Mouse (Mus musculus) megakaryocyte progenitor cell, adult 5-6 weeks (primary cell): Measurements from ENCODE around the gene Ralgds. TPM values are rescaled to one million over a fixed set of nuclear protein-coding genes. Genes with fewer than 3 reads are reported as not detected.
"Not testable (repeated sequence)": the region's sequence is repeated elsewhere in the genome, so short reads cannot be mapped to it uniquely, and the experiment has no call there.

Source experiments
- ATAC-seq: replicated peaks from 2 replicates; pipeline ENCODE4 v1.8.0; 2016; ENCODE audit warnings: mild to moderate bottlenecking, moderate TSS enrichment, inconsistent platforms; ENCODE audit not compliant: poor library complexity
- total RNA-seq, 2 experiments: library from RNA; stranded (forward) in 1 of 2; stranded (reverse) in 1 of 2; fragments of 157-497, 149-512 nt in 1 of 2; fragments of 200-1000 nt in 1 of 2; gene quantifications; 2 replicates each; pipeline versions ENCODE4 v1.2.3 to v1.2.4; 2015 to 2017

The Ralgds gene
- total RNA-seq (2015) (3.4 and 7.4 TPM in 2 replicates), total RNA-seq (2017) (3.2 and 3.3 TPM in 2 replicates)

DNA sequence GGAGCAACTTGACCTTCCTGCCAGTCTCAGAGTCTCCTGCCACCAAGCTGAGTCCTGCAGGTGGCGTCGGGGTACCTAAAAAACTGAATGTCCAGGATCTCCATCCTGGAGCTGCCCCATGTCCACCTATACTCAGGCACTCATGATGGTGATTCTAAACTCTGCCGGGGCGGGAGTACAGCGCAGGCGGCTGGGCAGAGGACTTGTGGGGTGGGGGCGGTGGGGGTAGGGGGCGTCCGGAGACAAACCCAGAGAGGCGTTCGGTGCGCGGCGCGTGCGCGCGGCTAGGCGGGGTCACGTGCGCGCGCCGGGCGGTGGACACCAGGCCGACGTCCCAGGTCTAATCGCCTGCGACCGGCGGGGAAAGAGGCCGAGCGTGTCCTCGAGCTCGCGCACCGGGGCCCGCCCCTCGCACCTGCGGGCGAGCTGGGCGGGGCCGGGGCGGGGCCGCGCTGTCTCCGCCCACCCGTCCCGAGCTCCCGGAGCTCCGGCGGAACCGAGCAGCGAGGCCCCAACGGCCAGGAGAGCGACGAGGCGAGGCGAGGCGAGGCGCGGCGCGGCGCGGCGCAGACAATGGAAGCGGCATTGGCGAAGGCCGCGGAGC is at the start of gene Ralgds:
Gene Ralgds (plus strand): TSS at position 328 of the 604 bp plus-strand sequence.
- ATAC-seq: no peak

DNA sequence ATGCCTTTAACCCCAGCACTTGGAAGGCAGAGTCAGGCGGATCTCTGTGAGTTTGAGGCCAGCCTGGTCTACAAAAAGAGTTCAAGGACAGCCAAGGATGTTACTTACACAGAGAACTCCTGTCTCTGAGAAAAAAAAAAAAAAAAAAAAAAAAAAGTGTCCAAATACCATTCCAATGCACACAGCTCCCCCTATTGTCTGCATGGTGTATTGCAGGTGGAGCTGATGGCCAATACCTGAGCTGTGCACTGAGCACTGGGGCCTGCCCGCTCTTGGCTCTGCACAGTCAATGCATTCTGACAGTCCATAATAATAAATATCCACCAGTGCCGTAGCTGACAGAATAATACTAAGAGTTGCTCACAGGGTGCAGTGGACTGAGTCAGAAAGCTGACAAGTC is 49.0 kb upstream of the Ralgds start:
- peak; percentile 62 for ATAC-seq

DNA sequence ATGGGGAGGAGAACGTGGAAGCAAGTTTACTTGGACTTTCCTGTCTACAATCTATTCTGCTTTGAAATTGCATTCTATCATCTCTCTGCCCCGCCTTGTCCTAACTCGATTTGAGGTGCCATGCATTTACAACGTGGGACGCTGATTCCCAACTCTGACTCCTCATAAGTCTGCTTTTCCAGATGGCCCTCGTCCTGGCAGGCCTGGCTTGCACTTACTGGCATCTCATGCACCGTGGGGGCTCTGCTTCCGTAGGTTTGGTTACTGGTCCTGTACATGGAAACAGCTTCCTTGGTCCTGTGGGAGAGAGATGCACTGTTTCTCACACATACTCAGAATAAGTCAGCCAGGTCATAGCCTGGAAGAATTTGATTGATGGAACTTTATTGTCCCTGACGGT is 48.0 kb upstream of the Ralgds start:
- no peak for ATAC-seq

DNA sequence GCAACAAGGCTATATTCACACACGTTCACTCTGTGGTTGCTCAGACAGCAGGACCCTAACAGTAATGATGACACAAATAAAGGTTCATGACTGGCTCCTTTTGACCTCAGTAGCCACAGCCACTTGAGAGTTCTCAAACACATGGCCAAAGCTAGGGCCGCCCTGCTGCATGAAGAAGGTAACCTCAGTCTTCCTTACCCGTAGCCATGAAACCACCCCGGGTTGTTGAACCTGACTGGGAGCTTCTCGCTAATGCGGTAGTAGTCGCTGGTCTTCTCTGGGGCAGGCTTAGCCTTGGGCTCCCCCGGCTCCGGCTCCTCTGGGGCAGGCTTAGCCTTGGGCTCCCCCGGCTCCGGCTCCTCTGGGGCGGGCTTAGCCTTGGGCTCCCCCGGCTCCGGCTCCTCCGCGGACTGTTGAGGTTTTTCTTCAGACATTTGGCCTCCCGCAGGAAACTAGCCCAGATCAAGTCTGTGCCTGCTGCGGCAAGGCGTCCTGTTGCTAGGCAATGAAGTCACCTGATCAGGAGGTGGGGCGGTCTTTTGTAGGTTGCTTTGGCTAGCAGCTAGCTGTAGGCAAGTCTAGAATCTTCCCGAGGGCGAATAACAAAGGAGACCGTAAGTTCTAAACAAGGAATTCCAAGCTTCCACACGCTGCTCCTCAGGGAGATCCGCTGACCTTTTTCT is 46.9 kb upstream of the Ralgds start, which contains the start of gene 1700007K13Rik:
Gene 1700007K13Rik (minus strand): TSS at position 497 of the 683 bp plus-strand sequence.
- peak; percentile 58; the same call in 1 of the 2 replicates for ATAC-seq

DNA sequence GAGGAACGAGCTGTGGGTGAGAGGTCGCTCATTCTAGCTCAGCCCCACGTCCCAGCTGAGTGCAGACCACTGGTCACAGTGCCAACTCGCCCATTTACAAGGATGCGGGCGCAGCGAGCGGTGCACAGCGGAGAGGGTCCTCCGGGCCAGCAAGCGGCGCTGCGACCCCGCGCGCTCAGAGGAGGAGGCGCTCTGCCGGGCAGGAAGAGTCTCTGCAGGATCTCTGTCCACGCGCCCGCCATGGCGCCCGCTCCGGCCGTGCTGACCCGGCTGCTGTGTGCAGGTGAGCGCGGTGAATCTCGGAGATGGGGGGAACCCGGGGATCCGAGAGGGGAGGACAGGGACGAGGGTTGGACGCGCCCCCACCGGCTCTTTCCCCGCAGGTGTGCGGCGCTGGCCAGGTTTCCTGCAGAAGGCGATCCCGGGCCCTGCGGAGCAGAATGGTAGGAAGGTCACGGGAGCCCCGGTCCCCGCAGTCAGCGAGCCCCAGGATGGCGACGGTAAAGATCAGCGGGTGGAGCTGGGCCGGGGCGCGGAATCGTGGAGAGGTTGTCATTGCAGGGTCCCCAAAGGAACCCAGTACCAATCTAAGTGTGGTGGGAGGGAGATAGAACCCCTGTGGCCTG is 45.0 kb upstream of the Ralgds start, which contains the start of gene Mrps2:
Gene Mrps2 (plus strand): TSS at position 207 of the 626 bp plus-strand sequence.
- peak; percentile 96 for ATAC-seq

DNA sequence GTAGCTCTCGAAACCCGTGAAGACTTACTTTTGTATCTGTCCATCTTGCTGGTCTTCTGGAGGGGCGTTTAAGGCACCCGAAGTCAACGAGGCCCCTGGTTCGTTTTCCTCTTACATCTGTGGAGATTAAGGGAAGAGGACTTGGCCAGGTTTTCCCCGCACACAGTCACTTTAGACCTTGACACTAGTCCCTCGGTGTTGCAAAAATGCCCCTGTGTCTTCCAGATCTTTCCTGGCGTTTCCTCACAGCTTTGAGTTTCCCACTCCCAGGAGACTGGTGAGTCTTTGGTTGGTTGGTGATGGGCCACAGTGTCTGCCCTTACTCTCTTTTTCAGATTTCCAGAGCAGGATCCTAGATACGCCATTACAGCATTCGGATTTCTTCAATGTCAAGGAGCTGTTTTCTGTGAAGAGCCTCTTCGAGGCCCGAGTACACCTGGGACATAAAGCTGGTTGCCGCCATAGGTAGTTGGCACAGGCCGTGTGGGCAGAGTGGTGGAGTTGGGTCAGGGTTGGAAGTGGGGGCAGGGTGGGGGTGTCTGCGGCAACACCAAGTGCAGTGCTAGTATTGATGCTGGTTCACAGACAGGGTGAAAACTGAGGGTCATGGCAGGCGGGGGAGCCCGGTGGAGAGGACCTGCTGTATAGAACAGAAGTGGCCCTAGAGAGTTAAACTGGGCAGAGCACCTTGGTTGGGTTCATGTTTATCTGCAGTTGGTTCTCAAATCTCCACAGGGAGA is 44.3 kb upstream of the Ralgds start:
- no peak for ATAC-seq

DNA sequence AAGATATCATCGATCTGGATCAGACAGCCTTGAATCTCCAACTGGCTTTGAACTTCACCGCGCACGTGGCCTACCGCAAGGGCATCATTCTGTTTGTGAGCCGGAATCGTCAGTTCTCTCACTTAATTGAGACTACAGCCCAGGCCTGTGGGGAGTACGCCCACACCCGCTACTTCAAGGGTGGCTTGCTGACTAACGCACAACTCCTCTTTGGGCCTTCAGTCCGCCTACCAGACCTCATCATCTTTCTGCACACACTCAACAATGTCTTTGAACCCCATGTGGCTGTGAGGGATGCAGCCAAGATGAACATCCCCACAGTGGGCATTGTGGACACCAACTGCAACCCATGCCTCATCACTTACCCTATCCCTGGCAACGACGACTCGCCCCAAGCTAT is 43.5 kb upstream of the Ralgds start:
- no peak for ATAC-seq

DNA sequence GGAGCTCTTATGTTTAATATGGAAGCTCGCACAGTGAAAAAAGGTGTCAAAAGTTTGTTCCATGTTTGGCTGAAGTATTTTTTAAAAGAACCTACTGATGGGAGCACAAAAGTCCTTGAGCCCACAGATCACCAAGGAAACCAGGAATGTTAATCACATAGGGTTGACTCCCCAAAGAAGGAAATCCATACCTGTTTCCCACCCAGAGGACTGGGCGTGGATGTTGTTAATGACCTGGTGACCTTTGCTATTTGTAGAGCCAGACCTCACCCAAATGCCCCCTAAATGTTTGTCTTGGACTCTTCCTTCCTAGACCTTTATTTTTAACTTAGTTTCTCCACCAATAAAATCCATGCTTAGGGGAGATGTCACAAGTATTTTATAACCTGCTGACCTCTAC is 42.3 kb upstream of the Ralgds start:
- no peak for ATAC-seq

DNA sequence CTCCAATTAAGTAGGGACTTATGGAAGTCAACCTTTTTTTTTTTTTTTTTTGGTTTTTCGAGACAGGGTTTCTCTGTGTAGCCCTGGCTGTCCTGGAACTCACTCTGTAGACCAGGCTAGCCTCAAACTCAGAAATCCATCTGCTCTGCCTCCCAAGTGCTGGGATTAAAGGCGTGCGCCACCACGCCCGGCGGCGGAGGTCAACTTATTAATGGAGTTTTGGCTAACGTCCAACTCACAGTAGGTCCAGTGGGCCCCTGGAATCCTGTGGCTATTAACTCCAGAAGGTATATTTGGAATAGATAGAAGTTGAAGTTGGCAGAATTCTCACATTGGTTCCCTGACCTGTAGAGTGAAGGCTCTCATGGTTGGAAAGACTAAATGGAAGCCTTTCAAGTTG is 40.9 kb upstream of the Ralgds start:
- not testable (repeated sequence) for ATAC-seq

DNA sequence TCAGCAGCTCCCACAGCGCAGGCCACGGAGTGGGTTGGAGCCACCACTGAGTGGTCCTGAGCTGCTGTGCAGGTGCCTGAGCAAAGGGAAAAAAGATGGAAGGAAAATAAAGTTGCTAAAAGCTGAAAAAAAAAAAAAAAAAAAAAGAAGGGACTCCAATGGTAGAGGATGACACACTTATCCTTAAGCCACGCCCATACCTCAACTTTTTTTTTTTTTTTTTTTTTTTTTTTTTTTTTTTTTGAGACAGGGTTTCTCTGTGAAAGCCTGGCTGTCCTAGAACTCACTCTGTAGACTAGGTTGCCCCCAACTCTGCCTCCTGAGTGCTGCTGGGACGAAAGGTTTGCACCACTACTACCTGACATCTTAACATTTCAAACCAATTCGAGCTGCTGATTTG is 34.9 kb upstream of the Ralgds start:
- not testable (repeated sequence) for ATAC-seq

DNA sequence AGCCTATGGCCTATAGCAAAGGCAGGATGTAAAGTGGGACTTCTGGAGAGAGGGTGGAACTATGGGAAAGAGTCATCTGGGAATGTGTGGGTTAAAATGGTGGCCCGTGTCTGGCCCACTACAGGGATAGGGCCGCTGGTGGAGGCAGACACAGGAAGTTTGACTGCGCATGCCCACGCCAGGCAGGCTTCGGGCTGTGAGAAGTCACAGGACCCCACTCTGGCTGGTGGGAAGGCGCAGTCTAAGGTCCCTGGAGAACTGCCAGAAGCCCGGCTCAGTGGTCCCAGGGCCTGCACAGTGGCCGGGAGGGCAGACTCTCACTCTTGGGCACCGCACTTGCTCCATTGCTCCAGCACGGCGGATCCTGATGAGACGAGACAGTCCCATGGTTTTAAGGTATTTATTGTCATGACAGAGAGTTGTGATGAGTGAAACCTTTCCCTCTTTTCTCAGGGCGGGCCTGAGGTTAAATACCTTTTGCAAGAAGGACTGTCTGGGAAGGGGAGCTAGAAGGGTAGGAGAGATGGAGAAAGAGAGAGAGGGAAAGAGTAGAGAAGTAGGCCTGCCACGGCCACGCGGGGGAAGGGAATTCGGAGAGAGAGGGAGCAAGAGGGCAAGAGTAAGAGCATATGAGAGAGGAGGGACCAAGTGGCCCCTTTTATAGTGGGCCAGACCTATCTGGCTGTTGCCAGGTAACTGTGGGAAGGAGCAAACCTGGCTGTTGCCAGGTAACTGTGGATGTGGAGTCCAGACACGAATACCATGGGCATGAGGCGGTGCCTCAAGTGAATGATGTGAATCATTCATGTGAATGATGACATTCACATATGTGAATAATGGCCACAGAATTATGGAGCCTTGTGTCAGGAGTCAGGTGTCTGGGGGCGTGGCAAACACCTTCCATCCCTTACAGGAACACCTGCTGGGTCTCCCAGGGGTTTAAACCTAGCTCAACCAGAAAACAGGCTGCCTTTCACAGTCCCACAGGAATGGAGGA is 33.4 kb upstream of the Ralgds start:
- ATAC-seq: no peak

DNA sequence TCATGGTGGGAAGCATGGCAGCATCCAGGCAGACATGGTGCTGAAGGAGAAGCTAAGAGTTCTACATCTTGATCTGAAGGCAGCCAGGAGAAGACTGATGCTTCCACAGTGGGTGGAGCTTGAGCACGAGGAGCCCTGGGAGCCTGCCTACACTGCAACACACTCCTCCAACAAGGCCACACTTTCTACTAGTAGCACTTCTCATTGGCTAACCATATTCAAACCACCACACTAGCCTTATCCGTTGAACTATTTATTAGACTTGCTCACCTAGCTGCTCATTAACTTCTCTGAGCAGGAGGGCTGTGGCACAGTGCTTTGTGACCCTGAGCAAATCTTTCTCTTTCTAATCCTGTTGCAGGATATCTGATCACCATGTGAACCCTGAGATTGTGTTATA is 29.1 kb upstream of the Ralgds start:
- no peak for ATAC-seq

DNA sequence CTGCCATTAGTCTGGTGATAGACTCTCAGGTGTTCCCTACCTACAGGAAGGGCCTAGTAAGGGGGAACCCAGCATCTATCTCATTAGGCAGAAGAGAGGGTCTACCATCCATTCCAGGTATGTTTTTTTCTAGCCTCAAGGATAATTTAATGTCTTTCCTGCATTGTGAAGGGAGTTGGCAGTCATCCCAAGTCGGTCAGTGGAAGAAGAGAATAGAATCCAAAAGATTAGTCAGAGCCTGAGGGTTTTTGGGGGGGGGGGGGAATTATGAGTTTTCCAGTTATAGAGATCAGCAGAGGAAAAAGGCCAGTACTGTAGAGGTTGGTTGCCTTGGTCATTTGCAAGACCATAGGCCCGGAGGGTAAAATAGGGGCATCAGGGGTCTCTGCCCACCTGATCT is 18.4 kb upstream of the Ralgds start:
- no peak for ATAC-seq

DNA sequence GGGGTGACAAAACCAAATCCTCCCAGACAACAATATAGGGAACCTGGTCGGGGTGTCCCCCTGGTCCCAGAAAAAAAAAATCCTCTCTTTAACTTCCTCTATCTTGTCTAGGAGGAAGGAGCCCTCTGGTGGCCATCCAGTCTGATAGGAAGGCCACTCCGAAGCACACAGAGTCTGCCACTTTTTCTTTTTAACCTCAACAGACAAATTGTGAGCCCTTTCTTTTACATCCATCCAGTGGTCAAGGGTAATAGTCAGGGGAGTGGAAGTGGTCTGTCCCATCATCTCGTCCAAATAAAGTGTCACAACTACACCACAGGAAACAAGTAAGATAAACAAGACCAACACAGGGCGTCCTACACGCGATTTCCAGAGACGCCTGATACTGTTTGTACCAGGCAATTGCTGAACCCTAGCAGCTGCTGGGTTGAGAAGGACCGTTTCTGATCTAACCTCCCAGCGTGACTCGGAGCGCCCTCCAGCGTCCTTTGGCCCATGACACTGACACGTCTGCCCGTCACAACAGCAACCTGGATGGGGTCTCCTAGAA is 17.6 kb upstream of the Ralgds start:
- ATAC-seq: peak; percentile 84

DNA sequence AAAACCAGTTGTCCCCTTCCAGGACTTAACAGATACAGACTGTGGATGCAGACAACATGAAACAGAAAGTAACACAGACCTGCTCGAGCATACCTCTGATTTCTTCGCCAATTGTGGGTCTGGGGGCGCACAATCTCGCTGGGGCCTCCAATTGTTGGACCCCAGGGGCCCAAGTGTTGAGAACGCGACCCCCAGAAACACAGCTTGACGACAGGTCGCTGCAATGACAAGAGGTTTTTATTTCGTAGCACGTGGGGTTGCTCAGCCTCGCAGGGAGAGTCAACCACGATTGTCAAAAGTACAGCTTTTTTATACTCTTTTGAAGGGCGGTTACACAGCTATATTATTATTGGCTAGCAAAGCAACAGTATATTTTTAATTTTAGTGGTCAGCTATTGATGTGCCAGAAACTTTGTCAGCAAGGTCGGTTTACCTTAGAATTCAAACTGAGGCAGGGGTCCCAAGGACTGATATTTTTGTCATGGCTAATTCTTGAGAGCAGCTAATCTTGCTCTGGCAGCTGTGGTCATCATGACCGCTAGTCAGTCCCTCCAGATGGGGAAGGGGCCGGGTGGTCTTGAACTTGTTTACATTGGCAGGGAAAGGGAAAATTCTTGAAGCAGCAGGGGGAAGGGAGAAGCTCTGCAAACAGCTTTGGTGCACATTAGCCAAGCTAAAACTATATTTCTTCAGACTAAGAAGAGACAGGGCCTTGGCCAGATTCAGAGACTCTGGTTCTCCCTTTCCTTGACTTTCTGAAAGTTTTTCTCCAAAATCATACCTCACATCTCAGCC is 16.9 kb upstream of the Ralgds start:
- no peak for ATAC-seq

DNA sequence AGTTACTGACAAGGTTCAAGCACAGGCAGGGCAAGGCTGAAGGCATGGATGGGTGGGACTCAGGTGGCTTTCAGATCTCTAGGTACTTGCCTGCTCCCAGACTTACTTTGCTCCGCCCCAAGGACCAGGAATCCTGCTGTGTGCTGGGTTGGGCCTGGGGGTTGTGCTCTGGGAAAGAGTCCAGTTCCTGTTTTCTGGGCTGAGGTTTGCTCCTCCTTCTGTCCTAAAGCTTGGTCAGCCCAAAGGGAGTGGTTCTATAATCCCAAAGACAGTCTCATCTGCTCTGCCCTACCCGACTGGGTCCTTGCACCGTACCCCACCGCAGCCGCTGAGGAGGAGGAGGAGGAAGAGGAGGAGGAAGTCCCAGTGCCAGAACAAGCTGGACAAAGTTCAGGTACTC is 16.3 kb upstream of the Ralgds start, which contains the start of gene Gbgt1:
Gene Gbgt1 (plus strand): TSS at position 221 of the 400 bp plus-strand sequence.
- ATAC-seq: no peak

DNA sequence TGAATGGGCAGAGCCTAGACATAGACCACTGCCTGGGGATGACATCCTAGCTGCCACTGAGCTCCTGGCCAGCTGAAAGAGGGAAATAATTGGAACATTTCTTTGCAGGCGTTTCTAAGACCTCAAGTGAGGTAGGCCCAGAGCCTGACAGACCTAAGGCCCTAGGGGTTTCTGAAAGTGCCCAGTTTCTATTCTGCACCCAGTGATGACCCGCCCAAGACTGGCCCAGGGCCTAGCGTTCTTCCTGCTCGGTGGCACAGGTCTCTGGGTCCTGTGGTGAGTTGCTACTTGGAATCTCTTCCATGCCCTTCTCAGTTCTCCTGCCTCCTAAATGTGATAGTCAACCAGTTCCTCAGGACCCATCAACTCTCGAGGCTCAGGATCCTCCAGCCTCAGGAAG is 15.4 kb upstream of the Ralgds start:
- no peak for ATAC-seq

DNA sequence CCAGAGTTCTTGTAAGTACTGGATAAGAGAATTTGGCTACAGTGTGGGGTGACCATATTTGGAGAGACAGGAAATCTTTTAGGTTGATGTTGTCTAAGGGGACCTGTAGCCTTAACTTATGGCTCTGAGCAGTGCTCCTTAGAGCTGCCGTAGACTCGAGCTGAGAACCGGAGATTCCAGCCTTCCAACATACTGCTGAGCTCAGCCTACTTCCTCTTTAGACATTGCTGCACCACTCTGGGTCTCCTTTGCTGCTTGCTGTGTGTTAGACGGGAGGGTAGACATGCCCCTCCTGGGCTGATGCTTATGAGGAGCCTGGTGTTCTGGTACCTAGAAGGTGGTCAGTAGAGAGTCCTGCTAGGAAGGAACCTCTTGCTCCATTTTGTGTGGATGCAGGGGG is 14.5 kb upstream of the Ralgds start:
- ATAC-seq: 0 out of 2 replicates have a peak, but pooled peaks have one; percentile 44

DNA sequence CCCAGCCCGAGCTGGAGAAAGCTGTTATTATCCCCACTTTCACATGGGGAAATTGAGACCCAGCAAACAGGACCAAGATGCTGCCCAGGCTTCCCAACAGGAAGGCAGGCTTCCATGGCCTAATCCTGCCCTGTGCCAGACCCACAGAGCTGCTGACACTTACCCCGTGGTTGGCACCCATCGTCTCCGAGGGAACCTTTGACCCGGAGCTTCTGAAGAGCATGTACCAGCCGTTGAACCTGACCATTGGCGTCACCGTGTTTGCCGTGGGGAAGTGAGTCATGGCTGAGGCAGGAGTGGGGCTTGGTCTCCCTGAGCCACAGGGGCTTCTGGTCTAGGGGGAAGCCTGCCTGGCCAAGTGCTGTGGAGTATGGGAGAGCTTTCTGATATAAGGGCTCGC is 9.9 kb upstream of the Ralgds start:
- ATAC-seq: no peak
